Mouse (Mus musculus) cerebellum, adult 2 months (tissue): ENCODE results near the gene Ihh.

Source experiments
- CTCF ChIP-seq: fragments of 200-500 bp; IDR thresholded peaks from 2 replicates; pipeline ENCODE4 v1.5.1; 2011; ENCODE audit warnings: low read depth, mild to moderate bottlenecking, control low read depth, low read length, moderate library complexity, borderline replicate concordance; ENCODE audit not compliant: insufficient read depth
- POLR2A ChIP-seq: fragments of 200-500 bp; IDR thresholded peaks from 2 replicates; pipeline ENCODE4 v1.6.1; 2011; ENCODE audit warnings: low read length, control low read depth, borderline replicate concordance; ENCODE audit not compliant: insufficient read depth

- TF ChIP-seq POLR2A (no peak), CTCF (no peak)
Observed at GRCm38 (mm10) chr1:74971353-74972050, 20.0 kb upstream of the Ihh start.
